Mouse (Mus musculus) kidney, adult 2 months (tissue): Measurements from ENCODE around the gene Trub1.

Experiments used
- CTCF ChIP-seq: fragments of 200-500 bp; conservative IDR thresholded peaks from 2 replicates; pipeline ENCODE4 v1.5.1; 2011; ENCODE audit warnings: low read depth, mild to moderate bottlenecking, control low read depth, low read length, moderate library complexity, mixed read lengths; ENCODE audit not compliant: insufficient read depth, insufficient read length
- POLR2A ChIP-seq: fragments of 200-500 bp; IDR thresholded peaks from one replicate; pipeline ENCODE4 v1.6.1; 2011; ENCODE audit warnings: low read depth, low read length, control low read depth

DNA sequence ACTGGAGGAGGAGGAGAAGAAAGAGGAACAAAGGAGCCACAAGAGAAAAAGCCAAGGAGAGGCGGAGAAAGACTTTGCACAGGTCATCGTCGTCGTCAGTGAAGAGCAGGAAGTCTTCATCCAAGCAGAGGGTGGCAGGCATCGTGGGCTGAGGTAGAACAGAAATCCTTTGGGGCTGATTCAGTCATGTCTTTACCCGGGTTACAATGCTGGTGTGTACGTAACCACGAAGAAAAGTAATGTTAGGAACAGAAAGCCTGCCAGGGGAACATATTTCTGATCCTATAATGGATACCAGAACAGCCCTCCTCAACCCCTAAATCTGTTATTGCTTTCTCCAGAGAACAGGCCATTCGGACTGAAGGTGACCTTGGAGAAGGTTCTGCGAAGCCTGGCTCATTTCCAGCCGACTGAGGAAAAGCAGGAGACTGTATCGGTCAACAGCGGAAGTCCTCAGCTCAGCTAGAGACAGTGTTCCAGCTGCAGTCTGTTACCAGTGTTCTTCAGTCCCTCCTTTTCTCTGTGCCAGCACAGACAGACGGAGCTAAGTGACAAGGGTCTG lies 57.1 kb downstream of the Trub1 start:
- no peak for TF ChIP-seq POLR2A
- no peak for TF ChIP-seq CTCF
